In the genomic region with DNA sequence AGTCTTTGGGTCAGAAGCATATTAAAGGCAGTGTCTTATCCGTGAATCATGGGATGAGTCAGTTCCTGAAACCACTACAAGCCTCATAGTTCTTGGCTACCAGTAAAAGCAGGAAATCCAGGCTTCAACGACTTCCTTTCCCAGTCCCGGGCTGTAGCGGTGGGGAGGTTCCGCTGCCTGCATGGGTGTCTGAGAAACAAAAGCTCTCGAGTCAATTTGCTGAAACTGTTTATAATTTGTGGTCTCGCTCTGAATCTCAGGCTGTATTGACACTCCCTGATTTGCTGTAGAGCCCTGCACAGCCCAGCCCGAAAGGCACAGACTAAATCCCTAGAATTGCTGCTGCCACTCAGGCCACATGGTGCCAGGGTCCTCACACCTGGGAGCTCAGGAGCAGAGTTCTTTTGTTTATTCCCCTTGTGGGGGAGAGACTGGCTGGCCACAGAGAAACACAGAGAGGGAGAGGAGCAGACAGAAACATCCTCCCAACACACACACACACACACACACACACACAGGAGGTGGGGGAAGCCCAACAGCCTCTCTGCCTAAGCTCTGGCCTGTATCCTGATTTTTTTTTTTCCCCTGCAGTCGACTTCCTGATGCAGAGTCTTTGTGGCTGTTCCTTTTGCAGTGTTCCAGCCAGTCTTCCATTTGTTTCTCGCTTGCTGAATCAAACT, we compare ENCODE assay signal across 9 mouse cellular contexts. TPM values are rescaled to one million over a fixed set of nuclear protein-coding genes. Genes with fewer than 3 reads are reported as not detected.
DNase-seq lines count a peak whose midpoint lies in the region; ATAC-seq and TF ChIP-seq lines count a peak whose summit lies in the region.
"Had no signal": no experiment of that assay in that cellular context is flagged by ENCODE, and none has a peak within 500 bp of the region (broad histone marks: within the 10 kb centered on the region; RNA-seq: fewer than 3 reads in every experiment).

No protein-coding gene starts in this region.

- DNase-seq in left cerebral cortex, postnatal 25 days (ENCODE audit: low spot score in 2 of 2) = peak; percentile 6 to 20
- no peak for DNase-seq in left cerebral cortex, adult 2 months (ENCODE audit: extremely low spot score in 1 of 2, low spot score in 2 of 2)
- peak; percentile 87 for DNase-seq in embryonic facial prominence, embryonic 14.5 days (ENCODE audit: low spot score)
- peak; percentile 75 for DNase-seq in lung, postnatal 36 days
- DNase-seq in thymus, postnatal 14 days = no peak
- DNase-seq in thymus, adult 18-20 months = no peak

- peaks cover 58% of the 10 kb centered on the region for H3K4me1 ChIP-seq in embryonic facial prominence, embryonic 14.5 days (ENCODE audit: control insufficient read depth, insufficient read depth, low read length)
- H3K4me1 ChIP-seq in heart, embryonic 14.5 days (ENCODE audit: control insufficient read depth in 2 of 2, insufficient read depth in 2 of 2, low read length in 2 of 2) = peaks cover 41 to 76% of the 10 kb centered on the region in 2 experiments
- H3K4me1 ChIP-seq in kidney, embryonic 16.5 days (ENCODE audit: insufficient read depth, low read length) = peaks cover 83% of the 10 kb centered on the region

- H3K36me3 ChIP-seq in embryonic facial prominence, embryonic 14.5 days (ENCODE audit: control insufficient read depth, insufficient read depth, low read length) = no peaks in the 10 kb centered on the region
- no peaks in the 10 kb centered on the region for H3K36me3 ChIP-seq in heart, embryonic 14.5 days (ENCODE audit: control insufficient read depth, insufficient read depth, low read length)
- no peaks in the 10 kb centered on the region for H3K36me3 ChIP-seq in kidney, embryonic 16.5 days (ENCODE audit: insufficient read depth, low read length)
- H3K36me3 ChIP-seq: G1E had no signal

- peak overlapping the region; percentile 47 for H3K9ac ChIP-seq in embryonic facial prominence, embryonic 14.5 days (ENCODE audit: low read depth, low read length)
- H3K9ac ChIP-seq in heart, embryonic 14.5 days (ENCODE audit: low read length) = peak overlapping the region; percentile 39
- H3K9ac ChIP-seq in kidney, embryonic 16.5 days (replicated peaks; ENCODE audit: low read length) = peak overlapping the region; percentile 53

- peak overlapping the region; percentile 36 for H3K4me2 ChIP-seq in embryonic facial prominence, embryonic 14.5 days (ENCODE audit: low read depth, low read length)
- H3K4me2 ChIP-seq in heart, embryonic 14.5 days (ENCODE audit: low read length) = peak overlapping the region; percentile 40
- peak overlapping the region; percentile 44 for H3K4me2 ChIP-seq in kidney, embryonic 16.5 days (replicated peaks; ENCODE audit: low read depth, low read length)

- TF ChIP-seq CTCF in left cerebral cortex, adult 2 months (IDR thresholded peaks at IDR 0.05) = no peak

- H3K27ac ChIP-seq in left cerebral cortex, adult 2 months = no peak overlapping the region
- H3K27ac ChIP-seq in embryonic facial prominence, embryonic 14.5 days (replicated peaks; ENCODE audit: low read depth, low read length) = peak overlapping the region; percentile 89
- H3K27ac ChIP-seq in heart, embryonic 14.5 days (replicated peaks in 1 of 2; ENCODE audit: control insufficient read depth in 1 of 2, insufficient read depth in 1 of 2, low read depth in 2 of 2, low read length in 2 of 2) = peak overlapping the region; percentile 86 to 92
- H3K27ac ChIP-seq in kidney, embryonic 16.5 days (ENCODE audit: low read length) = peak overlapping the region; percentile 96

- intact Hi-C loops in left cerebral cortex, postnatal 25 days (cut with DNase I) = no loop called here
- intact Hi-C loops in left cerebral cortex, adult 2 months (cut with DNase I) = no loop called here

- H3K27me3 ChIP-seq in embryonic facial prominence, embryonic 14.5 days (replicated peaks; ENCODE audit: control insufficient read depth, insufficient read depth, low read length) = no peaks in the 10 kb centered on the region
- no peaks in the 10 kb centered on the region for H3K27me3 ChIP-seq in heart, embryonic 14.5 days (ENCODE audit: control insufficient read depth, insufficient read depth, low read length)
- no peaks in the 10 kb centered on the region for H3K27me3 ChIP-seq in kidney, embryonic 16.5 days (ENCODE audit: insufficient read depth, low read length)

- WGBS in embryonic facial prominence, embryonic 14.5 days = 6% methylated on average over 10 of the region's 10 CpGs
- WGBS in heart, embryonic 14.5 days = 17% methylated on average over 10 of the region's 10 CpGs
- WGBS in kidney, embryonic 16.5 days = 6% methylated on average over 10 of the region's 10 CpGs

- ATAC-seq in embryonic facial prominence, embryonic 14.5 days (ENCODE audit: low read depth) = peak; percentile 56
- ATAC-seq in heart, embryonic 14.5 days (ENCODE audit: insufficient number of reproducible peaks, insufficient read depth, low FRiP score, low read depth) = peak; percentile 52
- peak; percentile 82 for ATAC-seq in kidney, embryonic 16.5 days (ENCODE audit: low FRiP score, low TSS enrichment)

- no peak overlapping the region for H3K4me3 ChIP-seq in left cerebral cortex, adult 2 months
- no peak overlapping the region for H3K4me3 ChIP-seq in embryonic facial prominence, embryonic 14.5 days (ENCODE audit: low read depth, low read length)
- no peak overlapping the region for H3K4me3 ChIP-seq in heart, embryonic 14.5 days (ENCODE audit: control insufficient read depth in 1 of 2, insufficient read depth in 1 of 2, low read depth in 1 of 2, low read length in 2 of 2)
- H3K4me3 ChIP-seq in kidney, embryonic 16.5 days (ENCODE audit: low read length) = no peak overlapping the region

- no peaks in the 10 kb centered on the region for H3K9me3 ChIP-seq in embryonic facial prominence, embryonic 14.5 days (ENCODE audit: control insufficient read depth, low read length)
- H3K9me3 ChIP-seq in heart, embryonic 14.5 days (ENCODE audit: control insufficient read depth, low read length) = no peaks in the 10 kb centered on the region
- H3K9me3 ChIP-seq in kidney, embryonic 16.5 days (ENCODE audit: low read length) = no peaks in the 10 kb centered on the region

RNA-seq across cellular contexts. Expression of gene Tead1, which starts 18.2 kb away (rescaled TPM):
- 10 to 100 TPM; 11.8 to 12.0 TPM for total RNA-seq in left cerebral cortex, postnatal 25 days (2021)
- total RNA-seq in left cerebral cortex, adult 2 months (2021) = 10 to 100 TPM; 12.8 to 14.6 TPM
- 18.0 and 18.2 TPM in 2 replicates for polyA plus RNA-seq in embryonic facial prominence, embryonic 14.5 days (2014; fragmentation: Nextera tagmentation; extraction: Ambion mirVana)
- 34.0 and 40.7 TPM in 2 replicates for polyA plus RNA-seq in heart, embryonic 14.5 days (2014; fragmentation: Nextera tagmentation; extraction: Ambion mirVana)
- 18.0 and 25.7 TPM in 2 replicates for polyA plus RNA-seq in kidney, embryonic 16.5 days (2015; fragmentation: Nextera tagmentation; extraction: Ambion mirVana)
- polyA plus RNA-seq: G1E had no signal

Comparison
In these comparisons a context has a peak if more than half of its experiments do, and no peak if none do; other contexts are left out.
1. DNase-seq: peak in left cerebral cortex, postnatal 25 days (2 of 2), embryonic facial prominence, embryonic 14.5 days (single experiment) and lung, postnatal 36 days (single experiment); none in left cerebral cortex, adult 2 months (0 of 2), thymus, postnatal 14 days (single experiment) and thymus, adult 18-20 months (0 of 2).
2. Peak in every context shown above with its lines, with median percentiles within 50 percentile points of each other: ATAC-seq, H3K4me2 ChIP-seq and H3K9ac ChIP-seq.